Mouse (Mus musculus) stomach, postnatal 0 days (tissue): Measurements from ENCODE around the gene Srp54c.
"Not testable (repeated sequence)": the region's sequence is repeated elsewhere in the genome, so short reads cannot be mapped to it uniquely, and the experiment has no call there.

Experiments
- CTCF ChIP-seq: IDR thresholded peaks from 2 replicates; pipeline ENCODE4 v1.5.1; 2016; ENCODE audit warnings: antibody characterized with exemption, low read depth, mild to moderate bottlenecking, moderate library complexity
- EP300 ChIP-seq: optimal IDR thresholded peaks from 2 replicates; pipeline ENCODE3; 2016; ENCODE audit warnings: antibody characterized with exemption

- not testable (repeated sequence) for TF ChIP-seq EP300, CTCF
Measured at GRCm38 (mm10) chr12:55189127-55189526, 40.8 kb upstream of the Srp54c start.
